Mouse (Mus musculus) testis, adult 2 months (tissue): ENCODE measurements at regions not wholly inside any gene's neighbourhood (a gene's known extent, or its start where the extent isn't known, plus 50 kb on each side); places are given as distances from the start of the nearest gene placed in this dataset.

Source experiments
- H3K27ac ChIP-seq: fragments of 200-500 bp; 2 replicates; pipeline ENCODE4 v1.5.1; 2012; ENCODE audit warnings: low read depth, low read length; ENCODE audit not compliant: control insufficient read depth, insufficient read depth
- H3K27me3 ChIP-seq: fragments of 200-500 bp; 2 replicates; pipeline ENCODE4 v1.6.1; 2012; ENCODE audit warnings: mild to moderate bottlenecking, low read length, moderate library complexity; ENCODE audit not compliant: control insufficient read depth, insufficient read depth
- H3K36me3 ChIP-seq: fragments of 200-500 bp; 2 replicates; pipeline ENCODE4 v1.6.1; 2012; ENCODE audit warnings: mild to moderate bottlenecking, low read length; ENCODE audit not compliant: control insufficient read depth, insufficient read depth
- H3K4me1 ChIP-seq: fragments of 200-500 bp; 2 replicates; pipeline ENCODE4 v1.6.1; 2012; ENCODE audit warnings: low read length; ENCODE audit not compliant: control insufficient read depth, insufficient read depth
- H3K4me3 ChIP-seq: fragments of 200-500 bp; 2 replicates; pipeline ENCODE4 v1.5.1; 2012; ENCODE audit warnings: low read depth, mild to moderate bottlenecking, low read length, moderate library complexity, mixed read lengths; ENCODE audit not compliant: control insufficient read depth
- CTCF ChIP-seq: fragments of 200-500 bp; IDR thresholded peaks from 2 replicates; pipeline ENCODE4 v1.5.1; 2012; ENCODE audit warnings: low read depth, mild to moderate bottlenecking, inconsistent platforms, low read length, moderate library complexity; ENCODE audit not compliant: control insufficient read depth, insufficient read depth, insufficient replicate concordance
- POLR2A ChIP-seq: fragments of 200-500 bp; IDR thresholded peaks from 2 replicates; pipeline ENCODE4 v1.6.1; 2012; ENCODE audit warnings: low read depth, mild to moderate bottlenecking, inconsistent platforms, low read length, moderate library complexity; ENCODE audit not compliant: control insufficient read depth

DNA sequence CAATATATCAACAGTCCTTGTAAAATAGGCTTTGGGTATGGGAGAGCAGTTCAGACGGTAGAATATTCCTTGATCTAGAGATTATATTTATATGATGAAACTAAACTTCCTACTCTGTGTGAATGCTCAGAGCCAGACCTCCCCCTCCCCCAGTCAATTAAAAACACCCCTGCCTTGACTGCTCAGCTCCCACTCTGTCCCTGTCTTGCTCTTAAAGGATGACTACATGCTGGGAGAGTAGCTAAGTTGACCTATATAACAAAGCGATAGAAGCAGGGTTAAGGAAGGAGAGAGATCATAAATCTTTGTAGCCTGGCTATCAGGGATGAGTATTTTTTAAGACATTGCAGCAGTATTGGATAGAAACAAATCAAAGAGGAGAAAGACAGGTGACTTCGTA is 875.4 kb upstream of the Gm7489 start:
- no peak overlapping the region for H3K27ac ChIP-seq
- H3K4me3 ChIP-seq, result no peak overlapping the region
- no peaks in the 10 kb centered on the region for H3K27me3 ChIP-seq
- TF ChIP-seq POLR2A, result no peak
- TF ChIP-seq CTCF, result no peak
- no peaks in the 10 kb centered on the region for H3K4me1 ChIP-seq
- H3K36me3 ChIP-seq, result no peaks in the 10 kb centered on the region
